Mouse (Mus musculus) heart, postnatal 0 days (tissue): ENCODE measurements at regions not wholly inside any gene's neighbourhood (a gene's known extent, or its start where the extent isn't known, plus 50 kb on each side); places are given as distances from the start of the nearest gene placed in this dataset.

Experiments used
- ATAC-seq: fragments of 200-750 bp; cut with Nextera tagmentation; 2 replicates; pipeline ENCODE4 v1.8.0; 2017; ENCODE audit warnings: low read depth, moderate number of reproducible peaks, moderate library complexity; ENCODE audit not compliant: insufficient read depth
- DNase-seq: peaks from one replicate; pipeline ENCODE4 v3.0.0-alpha.2; 2016; ENCODE audit warnings: low spot score
- H3K27ac ChIP-seq: fragments of 300-500 bp; sonication (generic); 2 replicates; pipeline ENCODE4 v1.5.1; 2014; ENCODE audit warnings: low read depth, mild to moderate bottlenecking
- H3K27me3 ChIP-seq: fragments of 300-500 bp; sonication (generic); 2 replicates; pipeline ENCODE4 v1.6.1; 2014; ENCODE audit warnings: low read length, mixed read lengths; ENCODE audit not compliant: control insufficient read depth, insufficient read depth
- H3K36me3 ChIP-seq: fragments of 300-500 bp; sonication (generic); replicated peaks from 2 replicates; pipeline ENCODE4 v1.6.1; 2014; ENCODE audit warnings: low read length, mixed read lengths; ENCODE audit not compliant: control insufficient read depth, insufficient read depth
- H3K4me1 ChIP-seq: fragments of 300-500 bp; sonication (generic); 2 replicates; pipeline ENCODE4 v1.6.1; 2014; ENCODE audit warnings: antibody characterized with exemption; ENCODE audit not compliant: control insufficient read depth, insufficient read depth
- H3K4me2 ChIP-seq: fragments of 300-500 bp; sonication (generic); 2 replicates; pipeline ENCODE4 v1.6.1; 2014; ENCODE audit warnings: low read depth, mild to moderate bottlenecking, low read length, moderate library complexity
- H3K4me3 ChIP-seq: fragments of 300-500 bp; sonication (generic); 2 replicates; pipeline ENCODE4 v1.5.1; 2014; ENCODE audit warnings: low read depth, low read length
- H3K9ac ChIP-seq: fragments of 300-500 bp; sonication (generic); replicated peaks from 2 replicates; pipeline ENCODE4 v1.6.1; 2014; ENCODE audit warnings: low read depth, low read length, mixed read lengths
- H3K9me3 ChIP-seq: fragments of 300-500 bp; sonication (generic); replicated peaks from 2 replicates; pipeline ENCODE4 v1.6.1; 2016; ENCODE audit warnings: low read length; ENCODE audit not compliant: control insufficient read depth
- CTCF ChIP-seq: IDR thresholded peaks from 2 replicates; pipeline ENCODE4 v1.5.1; 2016; ENCODE audit warnings: antibody characterized with exemption, control low read depth, low read depth
- EP300 ChIP-seq: IDR thresholded peaks from 2 replicates; pipeline ENCODE4 v1.6.1; 2016; ENCODE audit warnings: antibody characterized with exemption, low read depth
- WGBS: fragments of 180-500 bp; shearing (Covaris S2); extraction: QIAGEN DNeasy Blood & Tissue Kit; methylation state at CpG from one replicate; pipeline ENCODE4 v1.1.7; 2014; 5-methylcytosine and 5-hydroxymethylcytosine counted together

GRCm38 (mm10) chr16:93098057-93098456 lies 272.1 kb upstream of the Runx1 start:
- ATAC-seq (no peak), DNase-seq (no peak)
- H3K4me1 ChIP-seq, result no peaks in the 10 kb centered on the region
- H3K36me3 ChIP-seq, result no peaks in the 10 kb centered on the region
- no peak overlapping the region for H3K4me3 ChIP-seq
- H3K4me2 ChIP-seq, result no peak overlapping the region
- no peak overlapping the region for H3K27ac ChIP-seq
- no peak overlapping the region for H3K9ac ChIP-seq
- H3K27me3 ChIP-seq, result no peaks in the 10 kb centered on the region
- no peaks in the 10 kb centered on the region for H3K9me3 ChIP-seq
- WGBS, result 61% methylated on average over 8 of the region's 8 CpGs
- TF ChIP-seq EP300 (no peak), CTCF (no peak)

GRCm38 (mm10) chr16:93096175-93096574 lies 270.2 kb upstream of the Runx1 start:
- no peaks in the 10 kb centered on the region for H3K9me3 ChIP-seq
- H3K27me3 ChIP-seq, result no peaks in the 10 kb centered on the region
- DNase-seq (no peak), ATAC-seq (no peak)
- TF ChIP-seq EP300, result no peak
- no peak for TF ChIP-seq CTCF
- no peak overlapping the region for H3K9ac ChIP-seq
- H3K27ac ChIP-seq, result no peak overlapping the region
- no peak overlapping the region for H3K4me3 ChIP-seq
- 83% methylated on average over 5 of the region's 5 CpGs for WGBS
- H3K4me1 ChIP-seq, result peaks cover 6% of the 10 kb centered on the region; the same call in 1 of the 2 replicates
- no peaks in the 10 kb centered on the region for H3K36me3 ChIP-seq
- H3K4me2 ChIP-seq, result no peak overlapping the region

- Histone ChIP-seq H3K4me2 (no peak overlapping the region), H3K4me3 (no peak overlapping the region), H3K36me3 (no peaks in the 10 kb centered on the region), H3K27ac (no peak overlapping the region), H3K4me1 (peaks cover 6% of the 10 kb centered on the region; the same call in 1 of the 2 replicates), H3K9me3 (no peaks in the 10 kb centered on the region), H3K9ac (no peak overlapping the region), H3K27me3 (no peaks in the 10 kb centered on the region)
- TF ChIP-seq CTCF (no peak), EP300 (no peak)
- 42% methylated on average over 7 of the region's 7 CpGs for WGBS
- ATAC-seq (no peak), DNase-seq (no peak)
Measured at GRCm38 (mm10) chr16:93092796-93093195, 266.8 kb upstream of the Runx1 start.

GRCm38 (mm10) chr16:93085227-93085883 lies 259.4 kb upstream of the Runx1 start:
- TF ChIP-seq EP300, result no peak
- no peak for TF ChIP-seq CTCF
- Histone ChIP-seq H3K27ac (no peak overlapping the region), H3K9me3 (no peaks in the 10 kb centered on the region), H3K4me2 (no peak overlapping the region), H3K36me3 (no peaks in the 10 kb centered on the region), H3K27me3 (no peaks in the 10 kb centered on the region), H3K4me3 (no peak overlapping the region), H3K9ac (no peak overlapping the region), H3K4me1 (no peaks in the 10 kb centered on the region)
- WGBS, result 88% methylated on average over 10 of the region's 10 CpGs
- ATAC-seq (no peak), DNase-seq (no peak)

GRCm38 (mm10) chr16:93083756-93084155 lies 257.8 kb upstream of the Runx1 start:
- Histone ChIP-seq H3K27me3 (no peaks in the 10 kb centered on the region), H3K4me2 (no peak overlapping the region), H3K4me3 (no peak overlapping the region), H3K9ac (no peak overlapping the region), H3K9me3 (no peaks in the 10 kb centered on the region), H3K36me3 (no peaks in the 10 kb centered on the region), H3K4me1 (0 out of 2 replicates have a peak, but pooled peaks cover 4% of the 10 kb centered on the region), H3K27ac (no peak overlapping the region)
- ATAC-seq (no peak), DNase-seq (no peak)
- TF ChIP-seq EP300 (no peak), CTCF (no peak)
- 61% methylated on average over 2 of the region's 2 CpGs for WGBS

GRCm38 (mm10) chr16:93083142-93083541 lies 257.2 kb upstream of the Runx1 start:
- Histone ChIP-seq H3K4me2 (no peak overlapping the region), H3K9me3 (no peaks in the 10 kb centered on the region), H3K4me1 (0 out of 2 replicates have a peak, but pooled peaks cover 4% of the 10 kb centered on the region), H3K9ac (no peak overlapping the region), H3K27me3 (no peaks in the 10 kb centered on the region), H3K36me3 (no peaks in the 10 kb centered on the region), H3K4me3 (no peak overlapping the region), H3K27ac (no peak overlapping the region)
- 81% methylated on average over 1 of the region's 1 CpGs for WGBS
- no peak for DNase-seq
- no peak for ATAC-seq
- TF ChIP-seq CTCF, result no peak
- TF ChIP-seq EP300, result no peak
